Mouse (Mus musculus) hindbrain, embryonic 16.5 days (tissue): ENCODE results near the gene Mettl27. TPM values are rescaled to one million over a fixed set of nuclear protein-coding genes. Genes with fewer than 3 reads are reported as not detected.
"Not testable (repeated sequence)": the region's sequence is repeated elsewhere in the genome, so short reads cannot be mapped to it uniquely, and the experiment has no call there.

Experiments
- ATAC-seq: fragments of 200-750 bp; cut with Nextera tagmentation; 2 replicates; pipeline ENCODE4 v1.8.0; 2017; ENCODE audit warnings: moderate TSS enrichment, moderate library complexity
- H3K27ac ChIP-seq: fragments of 300-500 bp; sonication (generic); 2 replicates; pipeline ENCODE4 v1.5.1; 2014; ENCODE audit warnings: low read depth, mild to moderate bottlenecking, control low read depth, low read length, moderate library complexity
- H3K27me3 ChIP-seq: fragments of 300-500 bp; sonication (generic); replicated peaks from 2 replicates; pipeline ENCODE4 v1.6.1; 2014; ENCODE audit warnings: low read length; ENCODE audit not compliant: control insufficient read depth, insufficient read depth
- H3K36me3 ChIP-seq: fragments of 300-500 bp; sonication (generic); 2 replicates; pipeline ENCODE4 v1.6.1; 2014; ENCODE audit warnings: mild to moderate bottlenecking, low read length, moderate library complexity, mixed read lengths; ENCODE audit not compliant: control insufficient read depth, insufficient read depth
- H3K4me1 ChIP-seq: fragments of 300-500 bp; sonication (generic); 2 replicates; pipeline ENCODE4 v1.6.1; 2014; ENCODE audit warnings: low read depth, low read length; ENCODE audit not compliant: control insufficient read depth, insufficient read depth
- H3K4me2 ChIP-seq: fragments of 300-500 bp; sonication (generic); 2 replicates; pipeline ENCODE4 v1.6.1; 2014; ENCODE audit warnings: mild to moderate bottlenecking, low read length, control low read depth, moderate library complexity
- H3K4me3 ChIP-seq: fragments of 300-500 bp; sonication (generic); 2 replicates; pipeline ENCODE4 v1.5.1; 2014; ENCODE audit warnings: mild to moderate bottlenecking, low read length, control low read depth, moderate library complexity
- H3K9ac ChIP-seq: fragments of 300-500 bp; sonication (generic); 2 replicates; pipeline ENCODE4 v1.6.1; 2014; ENCODE audit warnings: low read depth, mild to moderate bottlenecking, control low read depth, low read length, moderate library complexity
- H3K9me3 ChIP-seq: fragments of 300-500 bp; sonication (generic); 2 replicates; pipeline ENCODE4 v1.6.1; 2014; ENCODE audit warnings: mild to moderate bottlenecking, low read length, moderate library complexity; ENCODE audit not compliant: control insufficient read depth
- WGBS: fragments of 180-500 bp; shearing (Covaris S2); extraction: QIAGEN DNeasy Blood & Tissue Kit; methylation state at CpG from one replicate; pipeline ENCODE4 v1.1.7; 2014; 5-methylcytosine and 5-hydroxymethylcytosine counted together
- polyA plus RNA-seq: library from polyadenylated mRNA; unstranded; fragments of >200 nt; fragmentation: Nextera tagmentation; extraction: Ambion mirVana; gene quantifications from 2 replicates; pipeline ENCODE4 v1.2.1, GENCODE M21; 2015

Gene Mettl27
- polyA plus RNA-seq, 1 experiment from 2014 or later: 7.0 TPM

DNA sequence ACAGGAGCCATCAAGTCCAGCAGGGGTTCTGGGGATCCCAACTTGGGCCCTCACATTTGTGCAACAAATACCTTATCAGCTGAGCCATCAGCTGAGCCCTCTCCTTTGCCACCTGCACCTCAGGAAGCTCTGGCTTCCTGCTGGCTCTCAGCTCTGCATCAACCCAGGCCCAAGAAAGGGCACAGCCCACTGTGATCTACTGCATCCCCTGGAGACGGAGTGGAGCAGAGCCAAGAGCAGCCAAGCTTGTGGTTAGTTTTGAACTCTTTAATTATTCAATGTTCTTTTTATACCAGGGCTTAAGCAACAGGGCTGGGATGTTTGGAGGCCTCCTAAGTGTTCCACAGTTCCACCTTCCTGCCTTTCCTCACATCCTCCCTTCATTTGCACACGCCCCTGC lies 28.3 kb downstream of the Mettl27 start:
- Histone ChIP-seq H3K4me1 (no peaks in the 10 kb centered on the region), H3K9ac (no peak overlapping the region), H3K36me3 (no peaks in the 10 kb centered on the region), H3K9me3 (no peaks in the 10 kb centered on the region), H3K27ac (no peak overlapping the region), H3K4me2 (no peak overlapping the region), H3K4me3 (no peak overlapping the region), H3K27me3 (no peaks in the 10 kb centered on the region; the same call in 1 of the 2 replicates)
- WGBS: 75% methylated on average over 2 of the region's 2 CpGs
- ATAC-seq: no peak

DNA sequence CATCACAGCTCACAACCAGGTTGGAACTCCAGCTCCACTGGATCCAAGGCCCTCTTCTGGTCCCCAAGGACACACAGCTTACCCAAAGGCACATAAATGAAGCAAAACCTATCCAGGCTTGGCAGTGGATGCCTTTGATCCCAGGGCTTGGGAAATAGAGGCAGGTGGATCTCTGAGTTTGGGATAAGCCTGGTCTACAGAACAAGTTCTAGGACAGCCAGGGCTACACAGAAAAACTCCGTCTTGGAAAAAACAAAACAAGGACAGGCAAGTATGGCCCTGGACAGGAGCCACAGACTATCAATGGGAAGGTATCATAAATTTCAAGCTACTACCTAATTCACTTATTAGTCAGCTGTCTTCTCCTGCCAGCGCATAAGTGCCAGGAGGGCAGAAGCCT lies 29.4 kb downstream of the Mettl27 start:
- no peaks in the 10 kb centered on the region for H3K9me3 ChIP-seq
- H3K36me3 ChIP-seq: no peaks in the 10 kb centered on the region
- WGBS: 98% methylated on average over 2 of the region's 2 CpGs
- H3K27me3 ChIP-seq: no peaks in the 10 kb centered on the region; the same call in 1 of the 2 replicates
- ATAC-seq: no peak
- peaks cover 7% of the 10 kb centered on the region for H3K4me1 ChIP-seq
- H3K4me3 ChIP-seq: no peak overlapping the region
- H3K27ac ChIP-seq: no peak overlapping the region
- no peak overlapping the region for H3K4me2 ChIP-seq
- no peak overlapping the region for H3K9ac ChIP-seq

DNA sequence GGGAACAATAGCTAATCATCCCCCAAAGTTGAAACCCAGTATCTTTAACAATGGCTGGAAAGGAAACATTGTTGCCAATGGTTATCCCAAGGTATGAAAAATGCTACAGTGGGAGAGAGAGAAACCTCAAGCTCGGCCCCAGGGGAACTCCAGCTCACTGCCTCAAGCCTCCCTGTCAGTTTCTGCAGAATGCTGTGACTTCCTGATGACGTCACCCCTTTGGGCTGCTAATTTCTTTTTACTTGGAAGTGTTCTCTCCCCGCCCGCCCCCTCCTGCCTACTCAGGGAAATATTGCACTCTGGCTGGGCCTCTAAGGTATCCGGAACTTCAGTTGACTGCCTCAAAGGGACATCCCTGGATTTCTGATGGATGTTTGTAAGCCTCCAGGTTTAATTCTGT lies 31.4 kb downstream of the Mettl27 start:
- ATAC-seq: no peak
- peaks cover 7% of the 10 kb centered on the region for H3K4me1 ChIP-seq
- H3K4me2 ChIP-seq: no peak overlapping the region
- H3K36me3 ChIP-seq: no peaks in the 10 kb centered on the region
- H3K9me3 ChIP-seq: no peaks in the 10 kb centered on the region
- H3K27ac ChIP-seq: no peak overlapping the region
- no peak overlapping the region for H3K4me3 ChIP-seq
- no peaks in the 10 kb centered on the region; the same call in 1 of the 2 replicates for H3K27me3 ChIP-seq
- WGBS: 46% methylated on average over 5 of the region's 5 CpGs
- no peak overlapping the region for H3K9ac ChIP-seq

DNA sequence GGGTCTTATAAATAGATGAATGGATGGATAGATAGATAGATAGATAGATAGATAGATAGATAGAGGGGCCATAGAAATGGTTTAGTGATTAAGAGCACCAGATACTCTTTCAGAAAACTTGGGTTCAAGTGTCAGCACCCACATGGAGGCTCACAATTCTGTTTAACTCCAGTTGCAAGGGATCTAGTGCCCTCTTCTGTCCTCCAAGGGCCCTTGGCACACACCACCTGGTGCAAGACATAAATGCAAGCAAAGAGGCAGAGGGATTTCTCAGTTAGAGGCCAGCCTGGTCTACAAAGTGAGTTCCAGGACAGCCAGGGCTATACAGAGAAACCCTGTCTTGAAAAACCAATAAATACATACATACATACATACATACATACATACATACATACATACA lies 32.5 kb downstream of the Mettl27 start:
- H3K9ac ChIP-seq, H3K27me3 ChIP-seq, H3K4me3 ChIP-seq, H3K4me2 ChIP-seq, H3K9me3 ChIP-seq, H3K36me3 ChIP-seq, H3K4me1 ChIP-seq, ATAC-seq, H3K27ac ChIP-seq: not testable (repeated sequence)

DNA sequence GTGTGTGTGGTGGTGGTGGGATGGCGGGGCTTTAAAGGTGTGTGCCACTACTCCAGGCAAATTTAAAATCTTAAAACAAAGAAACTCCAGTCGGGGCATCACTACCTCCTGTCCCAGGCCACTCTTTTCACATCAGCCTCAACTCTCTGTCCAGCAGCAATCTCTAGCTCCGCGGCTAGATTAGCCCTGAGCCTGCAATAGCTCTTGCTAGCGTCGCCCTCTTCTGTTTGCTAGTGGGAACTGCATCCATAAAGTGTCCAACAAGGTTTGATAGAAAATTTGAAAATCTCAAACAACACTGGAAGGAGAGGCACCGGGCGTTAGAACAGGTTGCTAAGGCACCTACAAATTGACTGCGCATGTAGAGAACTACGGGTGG lies 33.3 kb downstream of the Mettl27 start:
- WGBS: 5% methylated on average over 10 of the region's 10 CpGs
- peak overlapping the region; percentile 28 for H3K4me3 ChIP-seq
- H3K36me3 ChIP-seq: no peaks in the 10 kb centered on the region

DNA sequence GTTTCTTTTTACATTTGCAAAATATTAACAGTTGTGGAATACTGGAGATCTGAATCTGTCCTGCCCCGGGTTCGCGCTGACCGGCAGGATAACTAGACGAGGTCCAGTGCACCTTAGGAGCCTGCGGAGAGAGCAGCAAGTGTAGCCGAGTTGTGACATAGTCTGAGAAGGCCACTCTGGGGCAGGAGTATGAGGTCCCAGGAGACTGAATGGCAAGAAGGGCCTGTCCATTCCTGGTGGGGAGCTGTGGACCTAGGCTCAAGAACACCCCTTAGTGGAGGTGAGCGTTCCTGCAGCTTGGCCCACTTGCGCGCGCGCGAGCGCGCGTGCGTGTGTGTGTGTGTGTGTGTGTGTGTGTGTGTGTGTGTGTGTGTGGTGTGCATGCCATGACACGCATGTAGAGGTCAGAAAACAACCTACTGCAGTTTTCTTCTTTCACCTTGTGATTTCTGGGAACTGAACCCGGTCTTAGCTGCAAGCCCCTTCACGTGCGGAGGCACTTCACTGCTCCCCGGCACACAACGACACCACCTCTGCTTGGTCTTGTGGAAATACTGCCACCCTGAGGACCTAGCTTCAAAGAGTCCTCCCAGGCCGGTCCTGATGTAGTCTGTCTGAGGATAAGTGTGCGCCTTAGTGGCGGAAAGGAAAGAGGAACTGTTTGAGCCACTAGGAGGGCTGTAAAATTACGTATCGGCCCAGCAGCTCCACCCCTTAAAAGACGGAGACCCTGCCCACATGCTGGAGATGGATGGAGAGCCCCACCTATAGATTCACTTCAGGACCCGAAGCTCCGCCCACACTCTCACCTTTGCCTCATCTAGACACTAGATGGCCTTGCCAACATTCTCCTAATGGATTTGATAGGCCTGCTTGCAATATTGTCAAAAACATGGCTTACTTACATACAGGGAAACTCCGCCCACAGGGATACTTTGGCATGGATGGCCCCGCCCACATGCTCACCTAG lies 34.0 kb downstream of the Mettl27 start:
- 5% methylated on average over 26 of the region's 33 CpGs for WGBS

More for the DNA sequence above, 33.3 kb downstream of the Mettl27 start:
- H3K27ac ChIP-seq: no peak overlapping the region
- H3K4me2 ChIP-seq: peak overlapping the region; percentile 56
- H3K27me3 ChIP-seq: no peaks in the 10 kb centered on the region; the same call in 1 of the 2 replicates
- H3K9ac ChIP-seq: no peak overlapping the region; the same call in 1 of the 2 replicates
- H3K9me3 ChIP-seq: no peaks in the 10 kb centered on the region
- peaks cover 7% of the 10 kb centered on the region for H3K4me1 ChIP-seq
- ATAC-seq: 0 out of 2 replicates have a peak, but pooled peaks have one; percentile 54

DNA sequence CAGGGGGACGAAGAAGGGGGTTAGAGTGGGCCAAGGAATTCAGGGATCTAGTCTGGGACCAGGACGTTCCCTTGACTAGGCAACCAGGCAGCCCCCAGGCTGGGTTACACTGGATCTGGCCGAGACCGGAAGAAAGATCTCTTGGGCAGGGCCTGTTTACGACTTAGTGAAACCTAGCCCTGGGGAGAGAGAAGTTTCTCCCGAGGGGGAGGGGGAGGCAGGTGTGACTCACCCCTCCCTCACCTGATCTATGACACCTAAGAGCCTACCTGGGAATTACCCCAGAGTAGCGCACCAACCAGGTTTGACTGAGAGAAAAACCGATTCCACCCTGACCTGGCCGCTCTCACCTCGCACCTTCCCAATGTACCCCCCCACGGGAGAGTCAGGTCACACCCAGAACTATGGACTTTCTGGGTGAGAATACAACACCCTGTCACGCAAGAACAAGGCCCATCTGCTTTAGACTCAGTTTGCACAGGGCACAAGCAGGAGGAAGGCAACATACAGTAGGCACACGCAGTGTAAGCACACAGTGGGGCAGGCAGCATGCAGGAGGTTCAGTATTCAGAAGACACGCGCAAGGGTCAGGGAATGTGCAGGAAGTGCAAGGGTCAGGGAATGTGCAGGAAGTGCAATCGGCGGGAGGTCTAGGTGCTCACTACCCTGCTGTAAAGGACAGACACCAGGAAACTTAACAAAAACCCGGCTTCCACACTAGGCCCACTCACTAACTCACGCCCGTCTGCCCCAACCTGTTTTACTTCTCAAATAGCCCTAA lies 35.2 kb downstream of the Mettl27 start:
- Histone ChIP-seq H3K4me2 (no peak overlapping the region), H3K36me3 (no peaks in the 10 kb centered on the region), H3K9me3 (no peaks in the 10 kb centered on the region), H3K4me3 (no peak overlapping the region), H3K27me3 (no peaks in the 10 kb centered on the region; the same call in 1 of the 2 replicates), H3K9ac (no peak overlapping the region), H3K27ac (no peak overlapping the region), H3K4me1 (peaks cover 7% of the 10 kb centered on the region)
- WGBS: 78% methylated on average over 20 of the region's 20 CpGs
- ATAC-seq: no peak

More for the DNA sequence above, 34.0 kb downstream of the Mettl27 start:
- Histone ChIP-seq H3K9ac (peak overlapping the region; percentile 35), H3K4me1 (peaks cover 7% of the 10 kb centered on the region), H3K4me3 (peak overlapping the region; percentile 28), H3K27me3 (no peaks in the 10 kb centered on the region; the same call in 1 of the 2 replicates), H3K27ac (no peak overlapping the region), H3K4me2 (peak overlapping the region; percentile 56), H3K36me3 (no peaks in the 10 kb centered on the region), H3K9me3 (no peaks in the 10 kb centered on the region)
- peak; percentile 82 for ATAC-seq

DNA sequence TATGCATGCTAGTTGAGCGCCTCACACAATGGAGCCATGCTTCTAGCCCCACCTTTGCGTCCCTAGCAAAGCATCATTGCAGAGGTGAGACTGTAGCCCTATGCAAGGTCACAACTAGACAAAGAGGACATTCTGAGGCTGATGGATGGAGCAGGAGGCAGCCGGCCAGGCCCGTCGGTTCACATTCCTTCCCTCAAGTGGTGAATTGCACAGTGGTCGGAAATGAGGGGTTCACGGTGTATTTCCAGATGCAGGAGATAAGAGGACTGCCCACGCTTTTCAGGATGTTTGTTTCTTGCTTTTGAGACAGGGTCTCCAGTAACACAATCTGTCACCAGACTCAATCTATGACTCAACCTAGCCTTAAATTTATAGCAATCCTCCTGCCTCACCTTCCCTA lies 38.5 kb downstream of the Mettl27 start:
- Histone ChIP-seq H3K27me3 (no peaks in the 10 kb centered on the region; the same call in 1 of the 2 replicates), H3K9ac (no peak overlapping the region), H3K36me3 (no peaks in the 10 kb centered on the region), H3K4me2 (no peak overlapping the region), H3K9me3 (no peaks in the 10 kb centered on the region), H3K4me1 (peaks cover 6% of the 10 kb centered on the region), H3K27ac (no peak overlapping the region), H3K4me3 (no peak overlapping the region)
- no peak for ATAC-seq
- 79% methylated on average over 8 of the region's 8 CpGs for WGBS

DNA sequence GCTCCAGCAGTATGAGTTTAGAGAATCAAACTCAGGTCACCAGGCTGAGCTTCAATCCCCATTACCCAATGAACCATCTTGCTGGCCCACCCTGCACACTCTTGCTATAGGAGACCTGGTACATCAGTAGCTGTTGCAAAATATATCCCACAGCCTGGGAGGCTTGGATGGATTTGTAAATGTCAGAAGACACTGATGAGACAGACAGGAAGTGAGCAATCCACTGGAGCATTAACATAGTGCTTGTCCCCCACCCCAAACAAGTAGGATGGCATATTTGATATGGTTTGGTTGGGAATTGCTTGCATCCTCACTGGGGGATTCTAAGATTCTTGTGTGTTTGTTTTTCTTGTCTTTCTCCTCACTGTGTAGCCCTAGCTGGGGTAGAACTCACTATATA lies 40.9 kb downstream of the Mettl27 start:
- Histone ChIP-seq H3K4me1 (no peaks in the 10 kb centered on the region), H3K36me3 (no peaks in the 10 kb centered on the region), H3K9me3 (no peaks in the 10 kb centered on the region), H3K27me3 (no peaks in the 10 kb centered on the region; the same call in 1 of the 2 replicates), H3K9ac (no peak overlapping the region), H3K4me3 (no peak overlapping the region), H3K27ac (no peak overlapping the region), H3K4me2 (no peak overlapping the region)
- no peak for ATAC-seq
